Comparison of ENCODE assay signal across 8 mouse cellular contexts in the genomic region with DNA sequence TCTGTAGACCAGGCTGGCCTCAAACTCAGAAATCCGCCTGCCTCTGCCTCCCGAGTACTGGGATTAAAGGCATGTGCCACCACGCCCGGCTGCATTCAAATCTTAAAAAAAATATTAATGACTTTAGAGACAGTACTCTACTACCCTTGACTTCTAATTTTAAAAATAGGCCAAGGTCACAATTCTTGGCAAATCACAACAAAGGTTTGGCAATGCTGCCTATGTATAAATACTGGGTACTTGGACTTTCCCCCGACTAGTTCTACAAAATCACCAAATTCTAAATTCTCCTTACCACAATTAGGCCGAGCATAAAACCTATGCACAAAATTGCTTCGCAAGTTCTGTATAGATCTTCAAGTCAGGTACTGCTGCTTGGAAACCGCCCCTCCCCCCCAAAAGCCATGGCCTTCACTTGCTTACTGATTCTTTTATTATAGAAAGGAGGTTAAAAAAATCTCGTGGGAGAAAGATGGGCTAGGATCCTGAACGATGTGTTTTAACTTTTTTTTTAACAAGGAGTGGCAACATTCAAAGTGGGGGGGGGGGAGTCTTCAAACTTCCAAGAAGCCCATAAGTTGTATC. TPM values are rescaled to one million over a fixed set of nuclear protein-coding genes. Genes with fewer than 3 reads are reported as not detected.
DNase-seq lines count a peak whose midpoint lies in the region; ATAC-seq and TF ChIP-seq lines count a peak whose summit lies in the region.

No protein-coding gene starts in this region.

- no peaks in the 10 kb centered on the region for H3K9me3 ChIP-seq in lung, embryonic 14.5 days (ENCODE audit: low read depth, low read length)
- no peaks in the 10 kb centered on the region for H3K9me3 ChIP-seq in forebrain, embryonic 12.5 days
- no peaks in the 10 kb centered on the region for H3K9me3 ChIP-seq in intestine, postnatal 0 days (ENCODE audit: control insufficient read depth)
- H3K9me3 ChIP-seq in midbrain, embryonic 13.5 days = no peaks in the 10 kb centered on the region

- no peak for ATAC-seq in lung, embryonic 14.5 days (ENCODE audit: insufficient read depth)
- no peak for ATAC-seq in forebrain, embryonic 12.5 days (ENCODE audit: low FRiP score)
- ATAC-seq in intestine, postnatal 0 days = no peak
- ATAC-seq in midbrain, embryonic 13.5 days = no peak

- H3K4me3 ChIP-seq in lung, embryonic 14.5 days (ENCODE audit: low read depth, low read length) = peak overlapping the region; percentile 85
- H3K4me3 ChIP-seq in forebrain, embryonic 12.5 days (replicated peaks) = peak overlapping the region; percentile 86; the same call in 1 of the 2 replicates
- peak overlapping the region; percentile 85 for H3K4me3 ChIP-seq in intestine, postnatal 0 days (ENCODE audit: low read depth, low read length)
- H3K4me3 ChIP-seq in midbrain, embryonic 13.5 days (replicated peaks) = peak overlapping the region; percentile 80; the same call in 1 of the 2 replicates

- no peak for TF ChIP-seq CTCF in lung, embryonic 14.5 days (IDR thresholded peaks at IDR 0.05; ENCODE audit: low read depth)
- no peak for TF ChIP-seq CTCF in intestine, postnatal 0 days (IDR thresholded peaks at IDR 0.05; ENCODE audit: low read depth)

- no peak for DNase-seq in lung, embryonic 14.5 days
- no peak for DNase-seq in lung, postnatal 25 days (ENCODE audit: low spot score)
- DNase-seq in retina, embryonic 14.5 days (ENCODE audit: low spot score) = no peak
- DNase-seq in layer of hippocampus, postnatal 25 days (ENCODE audit: extremely low spot score in 1 of 2, low spot score in 1 of 2) = no peak
- DNase-seq in embryo, embryonic 9.5 days (ENCODE audit: extremely low spot score) = no peak

- peak overlapping the region; percentile 71 for H3K4me2 ChIP-seq in lung, embryonic 14.5 days
- H3K4me2 ChIP-seq in forebrain, embryonic 12.5 days = peak overlapping the region; percentile 91
- peak overlapping the region; percentile 86 for H3K4me2 ChIP-seq in intestine, postnatal 0 days (replicated peaks; ENCODE audit: low read depth)
- H3K4me2 ChIP-seq in midbrain, embryonic 13.5 days (replicated peaks) = peak overlapping the region; percentile 83

- no peak overlapping the region for H3K27ac ChIP-seq in lung, embryonic 14.5 days (ENCODE audit: low read depth)
- no peak overlapping the region for H3K27ac ChIP-seq in forebrain, embryonic 12.5 days
- H3K27ac ChIP-seq in intestine, postnatal 0 days (ENCODE audit: low read depth, low read length) = no peak overlapping the region
- H3K27ac ChIP-seq in midbrain, embryonic 13.5 days = no peak overlapping the region

- H3K27me3 ChIP-seq in lung, embryonic 14.5 days (ENCODE audit: insufficient read depth, low read length) = no peaks in the 10 kb centered on the region
- peaks cover 18% of the 10 kb centered on the region for H3K27me3 ChIP-seq in forebrain, embryonic 12.5 days
- H3K27me3 ChIP-seq in intestine, postnatal 0 days (replicated peaks; ENCODE audit: control insufficient read depth, insufficient read depth, low read length) = no peaks in the 10 kb centered on the region; the same call in 1 of the 2 replicates
- H3K27me3 ChIP-seq in midbrain, embryonic 13.5 days = peaks cover 19% of the 10 kb centered on the region

- WGBS in lung, embryonic 14.5 days = 78% methylated on average over 10 of the region's 10 CpGs
- 83% methylated on average over 10 of the region's 10 CpGs for whole genome bisulfite sequencing in forebrain, embryonic 12.5 days
- 75% methylated on average over 10 of the region's 10 CpGs for WGBS in intestine, postnatal 0 days
- WGBS in midbrain, embryonic 13.5 days = 82% methylated on average over 10 of the region's 10 CpGs

- H3K36me3 ChIP-seq in lung, embryonic 14.5 days (ENCODE audit: insufficient read depth) = no peaks in the 10 kb centered on the region
- H3K36me3 ChIP-seq in forebrain, embryonic 12.5 days (replicated peaks) = no peaks in the 10 kb centered on the region
- no peaks in the 10 kb centered on the region for H3K36me3 ChIP-seq in intestine, postnatal 0 days (ENCODE audit: control insufficient read depth, insufficient read depth)
- no peaks in the 10 kb centered on the region for H3K36me3 ChIP-seq in midbrain, embryonic 13.5 days

- H3K4me1 ChIP-seq in lung, embryonic 14.5 days (ENCODE audit: insufficient read depth) = no peaks in the 10 kb centered on the region
- peaks cover 9% of the 10 kb centered on the region for H3K4me1 ChIP-seq in forebrain, embryonic 12.5 days
- H3K4me1 ChIP-seq in intestine, postnatal 0 days (replicated peaks; ENCODE audit: control insufficient read depth, insufficient read depth, low read length) = no peaks in the 10 kb centered on the region; the same call in 1 of the 2 replicates
- H3K4me1 ChIP-seq in midbrain, embryonic 13.5 days (replicated peaks) = peaks cover 10% of the 10 kb centered on the region; the same call in 1 of the 2 replicates

- peak overlapping the region; percentile 81 for H3K9ac ChIP-seq in lung, embryonic 14.5 days
- H3K9ac ChIP-seq in forebrain, embryonic 12.5 days = no peak overlapping the region
- H3K9ac ChIP-seq in intestine, postnatal 0 days (ENCODE audit: low read depth, low read length) = peak overlapping the region; percentile 85; the same call in 1 of the 2 replicates
- no peak overlapping the region for H3K9ac ChIP-seq in midbrain, embryonic 13.5 days (replicated peaks)

RNA-seq across cellular contexts. Expression of gene Etfa, which starts 1.3 kb away (rescaled TPM):
- polyA plus RNA-seq in lung, embryonic 14.5 days (2014; fragmentation: Nextera tagmentation; extraction: Ambion mirVana) = 194 and 201 TPM in 2 replicates
- 136 and 139 TPM in 2 replicates for polyA plus RNA-seq in forebrain, embryonic 12.5 days (2016; fragmentation: Nextera tagmentation; extraction: Ambion mirVana)
- polyA plus RNA-seq in intestine, postnatal 0 days (2015; fragmentation: Nextera tagmentation; extraction: Ambion mirVana) = 331 and 336 TPM in 2 replicates
- polyA plus RNA-seq in midbrain, embryonic 13.5 days (2015; fragmentation: Nextera tagmentation; extraction: Ambion mirVana) = 89.2 and 94.6 TPM in 2 replicates
- total RNA-seq in layer of hippocampus, postnatal 25 days (2021) = 10 to 100 TPM; 45.3 to 46.5 TPM

RNA-seq across cellular contexts. Expression of gene Isl2, which starts 27.7 kb away (rescaled TPM):
- 0.12 TPM in 1 of 2 replicates, not detected in the other for polyA plus RNA-seq in lung, embryonic 14.5 days (2014; fragmentation: Nextera tagmentation; extraction: Ambion mirVana)
- polyA plus RNA-seq in forebrain, embryonic 12.5 days (2016; fragmentation: Nextera tagmentation; extraction: Ambion mirVana) = 0.68 and 0.73 TPM in 2 replicates
- 1.4 TPM in 2 replicates for polyA plus RNA-seq in intestine, postnatal 0 days (2015; fragmentation: Nextera tagmentation; extraction: Ambion mirVana)
- 2.5 and 3.3 TPM in 2 replicates for polyA plus RNA-seq in midbrain, embryonic 13.5 days (2015; fragmentation: Nextera tagmentation; extraction: Ambion mirVana)
- total RNA-seq in layer of hippocampus, postnatal 25 days (2021) = not detected

Comparison
In these comparisons a context has a peak if more than half of its experiments do, and no peak if none do; other contexts are left out.
1. H3K9ac ChIP-seq: peak in lung, embryonic 14.5 days (single experiment) and intestine, postnatal 0 days (single experiment); none in forebrain, embryonic 12.5 days (single experiment) and midbrain, embryonic 13.5 days (single experiment).
2. Peak in every context shown above with its lines, with median percentiles within 50 percentile points of each other: H3K4me2 ChIP-seq and H3K4me3 ChIP-seq.